Mouse (Mus musculus) T-helper 2 cell (primary cell): Measurements from ENCODE around the gene Gm48552.

Source experiments
- in situ Hi-C: fragments of 300-600 bp; cut with MboI, MseI; formaldehyde crosslinking; loops from one replicate; pipeline ENCODE4 v1.15.1; 2025; ENCODE audit warnings: high pct_unique_total_duplicates

The Gm48552 gene

DNA sequence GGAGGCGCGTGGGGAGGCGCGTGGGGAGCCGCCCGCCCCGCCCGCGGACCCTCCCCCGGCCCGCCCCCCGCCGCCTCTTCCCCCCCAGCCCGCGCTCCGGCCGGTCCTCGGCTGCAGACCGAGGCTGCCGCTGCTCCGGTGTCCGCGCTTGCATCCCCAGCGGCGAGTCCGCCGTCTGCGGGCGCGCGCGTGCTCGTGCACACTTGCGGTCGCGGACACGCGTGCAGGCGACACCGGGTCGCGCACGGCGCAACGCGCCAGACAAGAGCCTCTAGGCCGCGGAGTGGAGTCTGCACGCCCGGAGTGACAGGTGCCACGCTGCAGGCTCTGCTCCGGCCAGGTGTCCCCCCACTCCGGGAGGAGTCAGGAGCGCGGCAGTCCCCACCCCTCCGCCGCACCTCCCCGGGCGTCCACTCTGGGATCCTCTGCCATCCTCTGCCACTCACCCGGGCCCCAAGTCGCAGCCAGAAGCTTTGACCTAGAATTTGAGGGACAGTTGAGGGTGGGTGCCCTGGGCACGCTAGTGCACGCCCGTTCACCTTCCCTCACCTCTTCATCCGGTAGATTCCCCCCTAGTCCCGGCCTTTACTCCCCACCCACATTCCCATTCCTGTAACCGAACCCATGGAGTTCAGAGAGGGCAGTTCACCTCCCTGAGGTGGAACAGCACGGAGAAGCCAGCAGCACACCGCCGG, 42.2 kb downstream of the Gm48552 start:
- in situ Hi-C loops: no loop called here

DNA sequence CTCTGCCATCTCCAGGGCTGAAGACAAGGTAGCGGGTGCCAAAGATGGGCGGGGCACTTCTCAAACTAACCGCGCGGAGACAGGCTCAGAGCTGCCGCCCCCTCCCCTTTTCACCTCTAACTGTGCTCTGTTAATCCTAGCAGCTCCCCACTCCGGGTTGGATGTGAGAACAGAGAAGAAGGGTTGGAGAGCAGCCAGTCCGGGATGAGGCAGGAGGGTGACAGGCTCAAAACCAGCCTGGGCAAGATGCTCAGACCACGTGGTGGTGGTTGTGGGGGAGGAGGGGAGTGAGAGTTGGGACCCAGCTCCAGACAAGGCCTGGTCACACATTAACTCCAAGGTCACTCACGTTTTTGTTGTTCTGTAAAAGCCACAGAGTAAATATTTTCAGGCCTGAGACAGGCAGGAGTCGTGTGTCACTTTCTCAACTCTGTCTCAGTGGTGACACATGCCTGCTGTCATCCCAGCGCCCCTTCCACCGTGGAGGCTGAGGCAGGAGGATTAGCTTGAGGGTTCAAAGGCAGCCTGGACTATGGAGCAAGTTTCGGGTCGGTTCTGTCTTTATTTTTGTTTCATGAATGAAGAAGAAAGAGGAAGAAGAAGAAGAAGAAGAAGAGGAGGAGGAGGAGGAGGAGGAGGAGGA, 42.8 kb downstream of the Gm48552 start:
- in situ Hi-C loops: no loop called here

DNA sequence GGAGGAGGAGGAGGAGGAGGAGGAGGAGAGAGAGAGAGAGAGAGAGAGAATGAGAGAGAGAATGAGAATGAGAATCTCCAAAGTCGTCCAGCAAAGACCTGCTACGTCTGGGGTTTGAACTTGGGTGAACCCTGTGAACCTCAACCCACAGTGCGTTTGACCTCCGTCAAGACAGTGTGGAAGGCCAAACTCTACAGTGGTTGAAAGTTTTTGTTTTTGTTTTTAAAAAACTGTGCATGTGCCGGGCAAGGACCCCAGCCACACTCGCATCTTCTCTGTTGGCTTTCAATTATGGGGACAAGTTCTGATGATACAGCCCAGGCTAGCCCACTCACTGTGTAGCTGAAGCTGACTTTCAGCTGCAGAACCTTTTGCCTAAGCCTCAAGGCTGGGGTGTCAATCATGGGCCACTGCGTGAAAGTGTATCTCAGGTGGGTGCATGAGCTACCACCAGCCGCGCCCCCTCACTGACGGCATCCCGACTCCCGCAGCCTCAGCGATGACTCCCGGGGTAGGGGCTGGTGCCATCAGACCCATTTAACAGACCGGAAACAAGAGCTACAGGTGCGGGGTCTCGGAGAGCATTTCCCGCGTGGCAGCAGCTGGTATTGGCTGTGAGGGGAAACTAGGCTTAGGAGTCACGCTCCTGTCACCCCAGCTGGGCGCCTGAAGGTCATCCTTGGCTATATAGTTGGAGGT, 43.5 kb downstream of the Gm48552 start:
- in situ Hi-C loops: no loop called here

DNA sequence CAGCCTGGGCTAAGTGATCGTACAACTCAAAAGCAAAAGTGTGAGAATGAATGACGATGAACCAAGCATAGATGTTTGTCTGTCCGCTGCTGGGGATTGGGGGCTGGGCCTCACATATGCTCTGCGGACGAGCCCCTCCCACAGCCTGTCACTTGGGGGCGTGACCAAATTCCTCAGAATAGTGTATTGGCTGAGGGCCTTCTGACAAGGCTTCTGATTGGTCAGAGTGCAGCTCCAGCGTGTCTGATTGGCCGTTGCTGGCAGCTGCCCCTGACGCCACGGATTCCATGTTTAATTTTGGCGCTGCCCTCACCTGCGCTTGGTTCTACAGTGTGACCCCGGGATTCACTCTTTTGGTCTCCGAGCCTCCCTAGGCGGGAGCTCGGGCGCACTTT, 44.1 kb downstream of the Gm48552 start:
- in situ Hi-C loops: no loop called here

DNA sequence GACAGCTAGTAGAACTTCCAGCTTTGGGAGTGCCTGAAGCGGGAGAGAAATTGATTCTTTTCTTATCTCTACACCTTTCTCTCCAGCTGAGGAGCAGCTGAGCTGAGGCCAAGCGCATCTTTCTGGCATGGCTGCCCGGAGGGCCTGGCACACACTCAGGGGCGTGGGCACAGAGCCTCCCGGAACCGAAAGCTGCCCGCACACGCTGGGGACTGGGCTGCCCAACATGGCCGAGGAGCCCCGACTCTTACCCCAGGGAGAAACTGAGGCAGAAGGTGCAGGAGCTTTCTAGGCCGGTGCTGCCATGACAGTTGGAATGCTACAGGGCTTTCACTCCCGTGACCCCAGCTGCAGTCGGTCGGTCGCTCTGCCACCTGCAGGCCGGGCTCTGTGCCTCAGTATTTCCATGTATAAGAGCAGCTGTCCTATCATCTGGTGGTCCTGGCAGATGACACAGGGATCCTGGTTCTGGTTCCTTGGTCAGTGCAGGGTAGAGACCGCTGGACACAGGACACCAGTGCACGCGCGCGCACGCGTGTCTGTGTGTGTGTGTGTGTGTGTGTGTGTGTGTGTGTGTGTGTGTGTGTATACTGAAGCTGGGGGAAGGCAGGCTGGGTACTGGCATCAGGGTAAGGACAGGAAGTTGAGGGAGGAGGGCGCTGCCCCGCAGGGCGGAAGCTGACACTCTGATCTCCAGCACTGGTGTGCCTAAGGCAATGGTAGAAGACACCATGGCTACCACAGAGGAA, 44.9 kb downstream of the Gm48552 start:
- in situ Hi-C loops: no loop called here

DNA sequence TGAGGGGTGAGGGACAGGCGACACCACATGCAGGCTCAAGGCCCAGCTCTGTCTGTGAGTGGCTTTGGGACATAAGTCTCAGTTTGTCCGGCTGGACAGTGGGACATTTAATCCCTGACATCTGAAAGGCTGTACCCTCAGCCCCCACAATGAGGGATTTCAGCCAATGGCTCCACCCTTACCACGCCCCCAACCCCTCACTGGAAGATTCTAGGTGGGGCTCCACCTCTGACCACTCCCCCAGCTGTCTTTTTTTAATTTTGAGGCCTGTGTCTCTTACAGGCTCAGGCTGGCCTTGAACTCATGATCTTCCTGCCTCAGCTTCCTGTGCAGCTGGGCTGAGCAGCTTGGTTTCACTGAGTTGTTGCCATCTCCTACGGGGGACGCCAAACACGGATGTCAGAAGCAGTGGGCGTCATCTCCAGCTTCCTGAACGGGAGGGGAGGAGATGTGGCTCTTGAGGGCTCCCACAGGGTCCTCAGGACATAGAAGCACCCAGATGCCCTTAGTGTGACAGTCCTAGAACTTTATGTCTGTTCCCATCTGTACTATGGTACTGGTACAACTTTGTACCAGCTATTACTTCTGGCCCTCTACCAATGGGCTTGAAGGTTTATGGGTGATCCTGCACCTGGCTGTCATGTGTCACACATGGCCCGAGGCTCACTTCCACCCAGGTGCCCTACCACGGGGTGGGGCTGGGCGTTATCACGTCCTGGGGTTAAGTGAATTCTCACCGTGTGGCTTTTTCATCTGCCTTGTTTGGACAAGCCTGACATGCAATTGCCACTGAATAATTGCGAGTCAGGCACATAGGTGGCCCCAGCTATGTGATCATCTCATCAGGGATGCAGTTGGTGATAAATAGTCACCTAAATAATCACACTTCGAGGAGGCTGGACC, 45.8 kb downstream of the Gm48552 start:
- in situ Hi-C loops: loop anchor here (5.0 kb wide), 1 partner anchor 667 kb away; no protein-coding TSS in a partner anchor

DNA sequence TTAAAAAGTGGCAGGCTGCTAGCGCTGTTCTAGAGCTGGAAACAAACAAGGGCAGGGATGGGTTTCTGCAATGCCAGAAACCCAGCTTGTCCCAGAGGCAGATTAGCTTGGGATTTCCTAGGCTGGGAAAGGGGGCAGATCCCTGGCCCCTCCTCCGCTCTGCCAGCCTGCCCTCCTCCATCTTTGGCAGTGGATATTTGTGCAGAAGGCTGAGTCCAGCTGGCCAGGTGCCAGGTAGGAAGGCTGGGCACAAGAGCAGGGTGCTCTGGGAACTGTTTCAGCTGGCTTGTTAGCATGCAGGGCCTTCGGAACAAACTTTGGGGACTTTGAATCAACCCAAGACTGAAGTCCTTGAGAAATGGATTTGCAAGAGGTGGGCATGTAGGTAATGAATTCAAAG, 46.6 kb downstream of the Gm48552 start:
- in situ Hi-C loops: loop anchor here (5.0 kb wide), 1 partner anchor 668 kb away; no protein-coding TSS in a partner anchor
